Mouse (Mus musculus): ENCODE results near the gene Tnfaip2. TPM values are rescaled to one million over a fixed set of nuclear protein-coding genes. Genes with fewer than 3 reads are reported as not detected.
A peak's percentile ranks its signal among the peaks of the same experiment; 100 is the strongest.

Gene Tnfaip2
- polyA plus RNA-seq, 1 experiment: 3.6 TPM

- H3K4me3 ChIP-seq (ENCODE audit: insufficient read depth, low read depth, low read length): no peak overlapping the region
- H3K27ac ChIP-seq (replicated peaks; ENCODE audit: low read depth, low read length): no peak overlapping the region
Measured at GRCm38 (mm10) chr12:111434745-111435327, 7.4 kb upstream of the Tnfaip2 start.

GRCm38 (mm10) chr12:111436170-111436569 lies 6.1 kb upstream of the Tnfaip2 start:
- Histone ChIP-seq H3K4me3 (ENCODE audit: insufficient read depth, low read depth, low read length) (no peak overlapping the region), H3K4me1 (ENCODE audit: control insufficient read depth, insufficient read depth, insufficient read length, low read length) (peaks cover 18% of the 10 kb centered on the region), H3K27ac (replicated peaks; ENCODE audit: low read depth, low read length) (no peak overlapping the region)

More at GRCm38 (mm10) chr12:111434745-111435327, 7.4 kb upstream of the Tnfaip2 start:
- H3K4me1 ChIP-seq (ENCODE audit: control insufficient read depth, insufficient read depth, insufficient read length, low read length): peaks cover 24% of the 10 kb centered on the region

GRCm38 (mm10) chr12:111436640-111437039 lies 5.6 kb upstream of the Tnfaip2 start:
- Histone ChIP-seq H3K4me1 (ENCODE audit: control insufficient read depth, insufficient read depth, insufficient read length, low read length) (peaks cover 17% of the 10 kb centered on the region), H3K4me3 (ENCODE audit: insufficient read depth, low read depth, low read length) (no peak overlapping the region), H3K27ac (replicated peaks; ENCODE audit: low read depth, low read length) (no peak overlapping the region)

GRCm38 (mm10) chr12:111437222-111437900 lies 4.9 kb upstream of the Tnfaip2 start:
- Histone ChIP-seq H3K27ac (replicated peaks; ENCODE audit: low read depth, low read length) (peak overlapping the region; percentile 64), H3K4me3 (ENCODE audit: insufficient read depth, low read depth, low read length) (no peak overlapping the region), H3K4me1 (ENCODE audit: control insufficient read depth, insufficient read depth, insufficient read length, low read length) (peaks cover 20% of the 10 kb centered on the region)

DNA sequence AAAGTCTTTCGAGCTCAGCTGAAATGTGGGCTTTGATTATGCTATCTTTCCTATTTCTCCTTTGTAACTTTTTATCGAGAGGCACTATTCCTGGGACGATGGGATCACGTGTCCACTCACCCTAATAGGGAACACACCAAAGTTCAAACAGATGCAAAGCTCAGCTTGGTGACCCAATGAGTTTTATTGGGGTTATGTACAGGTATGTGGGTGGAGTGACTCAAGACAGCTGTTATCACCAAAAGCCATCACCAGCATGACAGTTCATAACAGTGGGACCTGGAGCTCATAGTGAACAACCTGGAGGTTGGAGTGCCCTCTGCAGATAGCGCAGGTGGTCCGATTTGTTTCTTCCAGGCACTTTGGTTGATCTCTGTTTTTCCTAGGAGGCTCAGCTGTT lies 3.4 kb upstream of the Tnfaip2 start:
- H3K4me3 ChIP-seq (ENCODE audit: insufficient read depth, low read depth, low read length): no peak overlapping the region
- H3K27ac ChIP-seq (replicated peaks; ENCODE audit: low read depth, low read length): no peak overlapping the region
- peaks cover 14% of the 10 kb centered on the region for H3K4me1 ChIP-seq (ENCODE audit: control insufficient read depth, insufficient read depth, insufficient read length, low read length)

DNA sequence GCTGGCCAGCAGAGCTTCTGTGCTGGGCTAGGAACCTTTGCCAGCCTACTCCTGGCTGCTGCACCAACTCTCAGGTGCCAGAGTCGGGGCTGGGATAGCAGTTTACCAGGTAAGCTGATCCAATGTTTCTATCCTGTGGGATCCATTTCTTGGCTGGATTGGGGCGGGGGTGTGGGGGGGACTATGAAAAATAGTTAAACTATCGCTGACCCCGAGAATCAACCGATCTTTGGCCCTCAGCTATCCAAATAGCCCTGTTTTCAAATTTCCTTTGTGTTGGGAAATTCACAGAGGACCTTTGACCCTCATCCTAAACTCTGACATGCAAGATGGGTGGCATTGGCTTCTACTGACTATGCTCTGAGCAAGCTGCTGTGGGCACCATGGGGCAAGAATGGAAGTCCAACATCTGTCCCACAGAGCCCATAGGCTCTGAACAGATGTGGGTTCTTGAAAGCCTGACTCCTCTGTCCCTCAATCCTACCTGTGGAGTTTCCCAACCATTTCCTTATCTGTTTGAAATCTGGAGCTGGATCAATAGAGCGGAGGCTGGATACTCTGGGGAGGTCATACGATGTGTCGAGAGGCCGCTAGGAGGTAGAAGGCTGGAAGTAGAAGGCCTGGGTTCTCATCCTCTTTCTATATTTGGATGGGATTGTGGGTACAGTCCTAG lies 1.4 kb upstream of the Tnfaip2 start:
- peaks cover 5% of the 10 kb centered on the region; the same call in 1 of the 2 replicates for H3K4me1 ChIP-seq (ENCODE audit: control insufficient read depth, insufficient read depth, insufficient read length, low read length)
- H3K4me3 ChIP-seq (ENCODE audit: insufficient read depth, low read depth, low read length): no peak overlapping the region
- no peak overlapping the region for H3K27ac ChIP-seq (replicated peaks; ENCODE audit: low read depth, low read length)

GRCm38 (mm10) chr12:111441523-111441922 lies 746 bp upstream of the Tnfaip2 start:
- Histone ChIP-seq H3K27ac (replicated peaks; ENCODE audit: low read depth, low read length) (no peak overlapping the region), H3K4me3 (ENCODE audit: insufficient read depth, low read depth, low read length) (no peak overlapping the region), H3K4me1 (ENCODE audit: control insufficient read depth, insufficient read depth, insufficient read length, low read length) (peaks cover 5% of the 10 kb centered on the region; the same call in 1 of the 2 replicates)

GRCm38 (mm10) chr12:111443011-111443870 lies 972 bp downstream of the Tnfaip2 start:
- Histone ChIP-seq H3K27ac (replicated peaks; ENCODE audit: low read depth, low read length) (no peak overlapping the region), H3K4me1 (ENCODE audit: control insufficient read depth, insufficient read depth, insufficient read length, low read length) (peaks cover 5% of the 10 kb centered on the region)

DNA sequence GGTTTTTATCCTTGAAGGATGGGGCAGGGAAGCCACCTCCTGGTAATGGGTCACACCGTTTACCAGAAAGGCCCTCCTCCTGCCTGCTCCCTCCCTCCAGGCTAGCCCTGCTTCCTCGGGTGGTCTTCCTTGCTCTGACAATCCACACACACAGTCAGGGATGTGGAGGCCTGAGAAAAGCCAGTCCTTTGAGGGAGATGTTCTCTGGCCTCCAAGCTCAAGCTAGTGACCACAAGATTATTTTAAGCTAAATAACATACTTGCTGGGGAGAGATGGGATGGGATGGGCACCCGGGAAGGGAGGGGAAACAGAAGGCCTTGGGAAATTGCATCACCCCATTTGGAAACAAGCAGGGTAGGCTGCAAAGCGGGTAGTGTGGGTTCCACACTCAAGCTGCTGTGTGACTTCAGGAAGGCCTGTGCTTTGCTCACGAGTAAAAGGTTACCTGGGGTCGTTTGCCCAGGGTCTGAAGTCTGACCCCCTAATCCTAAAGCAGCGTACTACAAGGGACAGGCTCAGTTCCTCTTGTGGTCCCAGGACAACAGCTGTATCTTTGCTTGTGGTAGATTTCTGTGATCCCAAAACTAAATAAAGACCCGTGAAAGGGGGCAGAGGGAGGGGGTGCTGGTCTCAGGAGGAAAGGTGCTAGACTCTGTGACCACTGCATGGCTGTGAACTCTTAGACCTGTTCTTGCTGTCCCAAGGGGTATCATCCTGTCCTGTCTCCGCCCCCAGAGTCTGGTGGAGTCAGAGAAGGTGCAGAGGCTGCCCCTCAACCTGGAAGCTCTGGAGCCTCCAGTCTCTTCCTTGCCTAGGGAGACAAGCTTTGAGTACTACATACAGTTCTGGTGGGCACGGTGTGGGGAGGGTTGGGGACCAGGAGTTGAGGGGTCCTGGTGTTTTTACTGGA lies 1.9 kb downstream of the Tnfaip2 start:
- peak overlapping the region; percentile 46 for H3K27ac ChIP-seq (replicated peaks; ENCODE audit: low read depth, low read length)
- H3K4me3 ChIP-seq (ENCODE audit: insufficient read depth, low read depth, low read length): peak overlapping the region; percentile 59
- peaks cover 5% of the 10 kb centered on the region for H3K4me1 ChIP-seq (ENCODE audit: control insufficient read depth, insufficient read depth, insufficient read length, low read length)

More at GRCm38 (mm10) chr12:111443011-111443870, 972 bp downstream of the Tnfaip2 start:
- H3K4me3 ChIP-seq (ENCODE audit: insufficient read depth, low read depth, low read length): peak overlapping the region; percentile 59

DNA sequence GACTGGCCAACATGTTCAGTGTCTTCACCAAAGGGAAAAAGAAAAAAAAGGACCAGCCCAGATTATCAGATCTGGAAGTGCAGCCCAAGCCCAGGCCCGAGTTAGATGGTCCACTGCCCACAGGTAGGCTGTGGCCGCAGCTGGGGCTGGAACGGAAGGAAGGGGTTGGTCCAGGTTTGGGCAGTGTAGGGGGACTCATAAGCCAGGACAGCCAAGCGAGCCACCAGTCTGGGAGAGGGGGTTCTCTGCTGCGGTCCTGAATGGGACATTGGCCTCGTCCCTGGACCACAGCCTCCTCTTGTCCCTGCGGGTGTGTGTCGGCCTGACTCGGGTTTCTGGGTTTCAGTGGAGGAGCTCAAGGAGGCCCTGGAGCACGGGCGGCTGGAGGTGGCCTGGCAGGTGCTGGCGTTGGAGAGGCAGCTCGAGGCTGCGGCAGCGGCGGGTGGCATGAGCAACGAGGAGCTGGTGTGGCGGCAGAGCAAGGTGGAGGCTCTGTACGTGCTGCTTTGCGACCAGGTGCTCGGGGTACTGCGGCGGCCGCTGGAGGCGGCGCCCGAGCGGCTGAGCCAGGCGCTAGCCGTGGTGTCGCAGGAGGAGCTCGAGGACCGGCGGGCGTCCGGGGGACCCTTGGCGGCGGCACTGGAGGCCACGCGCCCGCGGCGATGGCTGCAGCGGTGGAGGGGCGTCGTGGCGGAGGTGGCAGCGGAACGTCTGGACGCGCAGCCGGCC lies 3.1 kb downstream of the Tnfaip2 start:
- Histone ChIP-seq H3K4me1 (ENCODE audit: control insufficient read depth, insufficient read depth, insufficient read length, low read length) (peaks cover 14% of the 10 kb centered on the region), H3K4me3 (ENCODE audit: insufficient read depth, low read depth, low read length) (no peak overlapping the region), H3K27ac (replicated peaks; ENCODE audit: low read depth, low read length) (no peak overlapping the region)

- H3K4me3 ChIP-seq (ENCODE audit: insufficient read depth, low read depth, low read length): no peak overlapping the region
- H3K27ac ChIP-seq (replicated peaks; ENCODE audit: low read depth, low read length): no peak overlapping the region
- peaks cover 14% of the 10 kb centered on the region for H3K4me1 ChIP-seq (ENCODE audit: control insufficient read depth, insufficient read depth, insufficient read length, low read length)
Measured at GRCm38 (mm10) chr12:111445890-111446613, 3.8 kb downstream of the Tnfaip2 start.

GRCm38 (mm10) chr12:111446745-111447144 lies 4.5 kb downstream of the Tnfaip2 start:
- H3K27ac ChIP-seq (replicated peaks; ENCODE audit: low read depth, low read length): no peak overlapping the region
- H3K4me1 ChIP-seq (ENCODE audit: control insufficient read depth, insufficient read depth, insufficient read length, low read length): peaks cover 14% of the 10 kb centered on the region
- no peak overlapping the region for H3K4me3 ChIP-seq (ENCODE audit: insufficient read depth, low read depth, low read length)

DNA sequence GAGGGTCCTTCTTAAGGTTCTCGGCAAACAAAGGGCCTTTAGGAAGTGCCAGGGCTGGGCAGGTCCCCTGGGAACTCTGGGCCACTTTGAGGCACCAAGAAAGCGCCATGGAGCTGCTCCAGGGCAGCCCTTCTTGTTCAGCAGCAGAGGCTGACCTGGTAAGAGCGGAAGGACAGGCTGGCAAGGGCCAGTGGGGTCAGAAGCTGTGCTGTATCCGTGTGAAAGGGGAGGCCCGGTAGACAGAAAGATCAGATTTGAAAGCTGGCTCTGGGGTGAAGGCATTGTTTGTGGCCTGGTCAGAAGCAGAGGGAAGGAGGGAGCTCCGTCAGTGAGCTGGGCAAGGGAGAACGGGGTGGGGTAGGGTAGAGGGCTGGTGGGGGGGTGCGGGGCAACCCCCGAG lies 5.1 kb downstream of the Tnfaip2 start:
- Histone ChIP-seq H3K27ac (replicated peaks; ENCODE audit: low read depth, low read length) (no peak overlapping the region), H3K4me1 (ENCODE audit: control insufficient read depth, insufficient read depth, insufficient read length, low read length) (peaks cover 9% of the 10 kb centered on the region), H3K4me3 (ENCODE audit: insufficient read depth, low read depth, low read length) (no peak overlapping the region)
